Mouse (Mus musculus): ENCODE results near the gene Tsga10.

GRCm38 (mm10) chr1:37719761-37720640, 146.2 kb downstream of the Tsga10 start, which contains the start of gene 2010300C02Rik:
- TF ChIP-seq POLR2A (IDR thresholded peaks at IDR 0.05; ENCODE audit: low read depth, low read length): no peak
- no peak; the same call in 1 of the 2 replicates for TF ChIP-seq CTCF (IDR thresholded peaks at IDR 0.05; ENCODE audit: borderline replicate concordance, insufficient read depth, low read length)
